Mouse (Mus musculus): ENCODE measurements around the gene Elmod3.

DNA sequence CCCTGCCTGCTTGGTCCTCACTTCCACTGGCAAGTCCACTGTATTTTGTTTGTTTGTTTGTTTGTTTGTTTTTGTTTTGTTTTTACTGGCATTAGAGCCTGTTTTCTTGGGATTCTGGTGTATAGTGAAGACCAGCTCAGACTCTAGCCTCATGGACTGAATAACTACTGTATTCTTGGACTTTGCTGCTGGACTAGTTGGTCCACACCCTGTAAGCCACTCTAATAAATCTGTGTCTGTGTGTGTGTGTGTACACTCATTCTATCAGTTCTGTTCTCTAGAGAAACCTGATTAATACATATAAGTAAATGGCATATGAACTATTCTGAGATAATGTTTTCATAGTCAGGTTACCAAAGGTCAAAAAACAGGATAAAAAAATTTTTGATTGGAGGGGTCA, 8.1 kb downstream of the Elmod3 start:
- TF ChIP-seq EP300 (IDR thresholded peaks at IDR 0.05; ENCODE audit: low read depth) (no peak), CTCF (IDR thresholded peaks at IDR 0.05; ENCODE audit: low read depth) (no peak)

Measured in heart, postnatal 0 days (tissue).